Mouse (Mus musculus): ENCODE results near the gene Exoc3l2.

Exoc3l2 gene

DNA sequence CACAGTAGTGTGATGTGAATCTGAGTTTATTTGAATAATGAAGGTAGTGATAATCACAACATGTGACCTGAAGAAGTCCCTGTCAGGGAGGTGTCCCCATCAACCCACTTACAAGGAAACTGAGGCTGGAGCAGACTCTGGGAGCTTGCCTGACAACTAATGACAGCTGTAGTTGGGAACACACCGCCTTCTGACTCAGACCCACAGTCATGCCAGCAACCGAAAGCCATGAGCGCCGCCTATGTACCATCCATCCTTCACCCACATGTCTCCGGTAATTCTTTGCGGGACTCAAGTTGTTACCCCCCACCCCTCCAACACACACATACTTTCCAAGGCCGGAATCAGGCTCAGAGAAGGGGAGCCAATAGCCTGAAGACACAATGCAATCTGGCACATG, 6.5 kb upstream of the Exoc3l2 start:
- DNase-seq (ENCODE audit: low spot score): no peak

- DNase-seq (ENCODE audit: low spot score): no peak
Observed at GRCm38 (mm10) chr7:19457414-19458071, 5.6 kb upstream of the Exoc3l2 start.

DNA sequence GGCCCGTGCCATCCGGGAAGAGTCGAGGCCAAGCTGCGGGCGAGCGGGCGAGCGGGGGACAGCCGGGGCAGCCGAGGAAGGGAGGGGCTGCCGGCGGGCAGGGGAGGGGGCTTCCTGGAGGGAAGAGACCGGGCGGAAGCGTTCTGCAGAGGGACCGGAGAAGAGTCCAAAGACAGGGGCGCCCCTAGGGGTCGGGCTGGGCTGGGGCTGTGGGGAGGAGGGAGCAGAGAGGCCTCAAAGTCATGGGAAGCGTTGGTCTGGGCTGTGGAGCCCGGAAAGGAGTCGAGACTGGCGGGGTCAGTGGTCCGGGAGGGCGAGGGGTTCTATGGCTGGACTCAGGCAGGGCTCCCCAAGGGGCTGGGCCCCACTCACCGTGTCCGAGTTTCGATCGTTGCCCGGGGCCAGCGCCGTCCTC, 5.1 kb upstream of the Exoc3l2 start:
- no peak for DNase-seq (ENCODE audit: low spot score)

DNA sequence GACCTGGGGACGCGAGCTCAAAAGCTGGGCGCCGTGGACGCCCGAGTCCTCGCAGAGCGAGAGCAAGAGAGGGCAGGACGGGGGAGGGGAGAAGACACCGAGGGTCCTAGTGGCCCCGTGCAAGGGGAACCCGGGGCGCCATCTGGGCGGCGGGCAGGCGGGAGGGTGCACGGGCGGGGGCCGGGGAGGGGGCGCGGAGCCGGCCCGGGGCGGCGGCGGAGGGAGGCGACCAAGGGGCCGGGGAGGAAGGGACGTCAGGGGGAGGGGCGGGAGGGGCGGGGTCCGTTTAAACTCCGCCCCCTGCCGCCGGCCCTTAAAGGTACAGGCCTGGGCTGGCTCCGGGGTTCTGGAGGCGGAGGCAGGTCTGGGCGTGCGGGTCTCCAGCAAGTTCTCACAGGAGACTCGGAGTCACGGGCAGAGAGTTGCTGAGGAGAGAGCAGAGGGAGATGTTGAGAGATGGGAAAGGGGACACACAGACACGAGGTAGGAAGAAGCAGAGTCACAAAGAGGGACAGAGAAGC, 4.5 kb upstream of the Exoc3l2 start, which contains the start of gene Mark4:
Gene Mark4, minus strand, starts transcription at position 231 of the 521 bp plus-strand sequence.
- DNase-seq (ENCODE audit: low spot score): peak; percentile 73

DNA sequence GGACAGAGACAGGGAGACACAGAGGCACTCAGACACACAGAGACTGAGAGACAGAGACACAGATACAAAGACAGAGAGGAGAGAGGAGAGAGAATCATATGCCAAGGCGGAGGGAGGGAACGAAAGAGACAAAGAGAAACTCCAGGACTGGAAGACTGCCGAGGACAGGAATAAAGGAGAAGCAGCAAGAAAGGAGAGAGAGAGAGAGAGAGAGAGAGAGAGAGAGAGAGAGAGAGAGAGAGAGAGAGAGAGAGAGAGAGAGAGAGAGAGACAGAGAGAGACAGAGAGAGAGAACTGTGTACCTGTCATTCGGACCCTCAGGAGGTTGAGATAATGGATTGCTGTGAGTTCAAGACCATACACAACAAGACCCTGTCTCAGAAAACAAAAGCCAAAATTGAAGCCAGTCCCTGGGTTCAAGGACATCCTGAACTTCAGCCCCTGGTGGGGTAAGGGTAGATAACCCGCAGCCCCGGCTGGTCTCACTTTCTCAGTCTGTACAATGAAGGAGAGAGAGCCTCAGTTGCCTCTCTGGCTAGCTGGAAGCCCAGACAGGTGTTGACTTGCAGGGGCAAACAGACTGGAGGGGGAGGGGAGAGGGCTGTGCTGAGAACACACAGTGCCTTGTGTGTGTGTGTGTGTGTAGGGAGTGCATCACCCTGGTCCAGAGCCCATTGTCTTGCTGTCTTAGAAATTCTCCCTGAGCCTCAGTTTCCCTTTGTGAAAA, 3.8 kb upstream of the Exoc3l2 start:
- no peak for DNase-seq (ENCODE audit: low spot score)

GRCm38 (mm10) chr7:19460500-19460899, 2.6 kb upstream of the Exoc3l2 start:
- DNase-seq (ENCODE audit: low spot score): no peak

GRCm38 (mm10) chr7:19461488-19461887, 1.6 kb upstream of the Exoc3l2 start:
- peak; percentile 87 for DNase-seq (ENCODE audit: low spot score)

DNA sequence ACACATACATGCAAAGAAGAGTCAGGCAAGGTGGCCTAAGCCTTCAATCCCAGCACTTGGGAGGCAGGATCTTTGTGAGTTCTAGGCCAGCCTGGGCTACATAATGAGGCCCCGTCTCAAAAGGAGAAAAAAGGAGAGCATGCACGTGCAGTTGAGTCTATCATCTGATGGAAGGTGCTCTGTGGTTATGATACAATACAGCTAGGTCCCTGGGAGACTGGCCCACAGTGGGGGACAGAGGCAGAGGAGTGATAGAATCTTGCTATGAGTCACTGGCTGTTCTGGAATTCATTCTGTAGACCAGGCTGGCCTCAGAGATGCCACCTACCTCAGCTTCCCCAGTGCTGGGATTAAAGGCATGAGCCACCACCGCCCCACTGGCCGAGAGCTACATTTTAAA, 688 bp upstream of the Exoc3l2 start:
- no peak for DNase-seq (ENCODE audit: low spot score)

- DNase-seq (ENCODE audit: low spot score): no peak
Observed at GRCm38 (mm10) chr7:19464367-19465307, 1.5 kb downstream of the Exoc3l2 start.

DNA sequence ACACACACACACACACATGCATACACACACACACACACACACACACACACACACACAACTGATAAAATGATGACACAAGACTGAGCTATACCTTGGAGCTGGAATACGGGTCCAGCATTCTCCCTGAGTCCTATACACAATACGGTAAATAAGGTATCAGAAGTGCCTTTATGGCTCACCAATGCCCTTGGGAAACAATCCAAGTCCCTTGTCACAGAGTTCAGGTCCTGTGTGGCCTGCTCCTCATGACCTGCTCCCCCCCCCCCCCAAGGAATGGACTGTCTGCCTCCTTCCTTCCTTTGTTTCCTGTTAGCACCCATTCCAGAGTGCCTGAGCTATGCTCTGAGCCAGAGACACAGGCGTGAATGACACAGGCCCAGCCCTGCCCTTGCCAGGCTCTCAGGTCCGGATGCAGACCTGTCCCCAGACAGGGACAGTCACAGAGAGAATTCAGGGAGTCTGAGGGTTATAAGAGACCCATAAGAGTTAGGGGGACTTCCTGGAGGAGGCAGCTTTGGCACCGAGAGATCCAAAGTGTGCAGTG, 3.5 kb downstream of the Exoc3l2 start:
- no peak for DNase-seq (ENCODE audit: low spot score)

DNA sequence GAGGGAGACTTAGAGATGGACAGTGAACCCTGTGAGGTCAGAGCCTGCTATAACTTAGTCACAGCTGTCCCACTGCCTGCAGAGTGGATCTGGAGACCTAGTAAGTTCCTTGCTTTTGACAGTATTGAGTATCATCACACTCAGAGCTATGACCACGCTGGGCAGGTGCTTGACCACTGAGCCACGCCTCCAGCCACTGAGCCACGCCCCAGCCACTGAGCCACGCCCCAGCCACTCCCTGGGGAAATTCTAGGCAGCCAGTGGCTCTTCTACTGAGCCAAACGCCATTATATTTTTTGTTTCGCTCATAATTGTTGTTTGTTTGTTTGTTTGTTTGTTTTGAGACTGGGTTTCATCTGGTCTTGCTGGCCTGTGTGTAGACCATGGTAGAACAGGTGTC, 4.5 kb downstream of the Exoc3l2 start:
- DNase-seq (ENCODE audit: low spot score): no peak

- no peak for DNase-seq (ENCODE audit: low spot score)
Observed at GRCm38 (mm10) chr7:19468279-19468678, 5.1 kb downstream of the Exoc3l2 start.

GRCm38 (mm10) chr7:19469404-19469803, 6.3 kb downstream of the Exoc3l2 start:
- DNase-seq (ENCODE audit: low spot score): no peak

GRCm38 (mm10) chr7:19470308-19470707, 7.2 kb downstream of the Exoc3l2 start:
- DNase-seq (ENCODE audit: low spot score): no peak

GRCm38 (mm10) chr7:19472403-19472802, 9.3 kb downstream of the Exoc3l2 start:
- no peak for DNase-seq (ENCODE audit: low spot score)

DNA sequence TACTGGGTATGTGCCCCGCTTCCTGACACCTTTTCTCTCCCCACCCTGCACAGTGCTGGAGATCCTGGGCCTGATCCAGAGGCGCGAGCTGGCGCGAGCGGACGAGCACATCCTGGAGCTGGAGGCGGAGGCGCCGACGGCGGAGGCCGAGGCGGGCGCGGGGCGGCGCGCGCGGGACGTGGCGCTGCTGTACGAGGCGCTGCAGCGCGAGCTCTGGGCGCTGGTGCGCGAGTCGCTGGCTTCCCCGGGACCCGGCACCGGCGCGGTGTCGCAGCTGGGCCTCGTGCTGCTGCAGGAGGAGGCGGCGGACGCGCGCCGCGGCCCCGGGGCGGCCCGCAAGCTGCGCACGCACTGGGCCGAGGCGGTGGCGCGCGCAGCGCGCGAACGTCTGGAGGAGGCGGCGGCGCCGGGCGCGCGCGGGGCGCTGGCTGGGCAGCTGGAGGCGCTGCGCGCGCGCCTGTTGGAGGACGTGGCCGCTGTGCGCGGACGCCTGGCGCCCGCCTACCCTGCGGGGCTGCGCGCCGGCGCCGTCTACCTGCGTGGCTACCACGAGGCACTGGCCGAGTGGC, 10.8 kb downstream of the Exoc3l2 start:
- peak; percentile 77 for DNase-seq (ENCODE audit: low spot score)

DNA sequence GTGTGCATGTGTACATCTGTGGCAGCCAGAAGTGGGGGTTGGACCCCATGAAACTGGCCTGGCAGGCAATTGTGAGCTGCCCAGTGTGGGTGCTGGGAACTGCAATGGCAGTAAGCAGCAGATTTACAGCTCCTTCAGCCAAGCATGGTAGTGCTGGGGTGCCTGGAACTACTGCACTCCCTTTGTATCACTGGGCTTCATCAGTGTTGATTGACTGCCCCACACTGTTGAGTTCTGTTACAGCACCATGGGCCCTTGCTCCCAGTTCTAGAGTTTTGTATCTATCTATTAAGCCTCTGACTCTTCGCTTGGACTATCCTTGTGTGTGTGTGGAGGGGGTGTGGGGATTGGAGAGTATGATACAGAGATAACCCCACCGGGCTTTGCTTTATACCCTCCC, 14.0 kb downstream of the Exoc3l2 start:
- no peak for DNase-seq (ENCODE audit: low spot score)

DNA sequence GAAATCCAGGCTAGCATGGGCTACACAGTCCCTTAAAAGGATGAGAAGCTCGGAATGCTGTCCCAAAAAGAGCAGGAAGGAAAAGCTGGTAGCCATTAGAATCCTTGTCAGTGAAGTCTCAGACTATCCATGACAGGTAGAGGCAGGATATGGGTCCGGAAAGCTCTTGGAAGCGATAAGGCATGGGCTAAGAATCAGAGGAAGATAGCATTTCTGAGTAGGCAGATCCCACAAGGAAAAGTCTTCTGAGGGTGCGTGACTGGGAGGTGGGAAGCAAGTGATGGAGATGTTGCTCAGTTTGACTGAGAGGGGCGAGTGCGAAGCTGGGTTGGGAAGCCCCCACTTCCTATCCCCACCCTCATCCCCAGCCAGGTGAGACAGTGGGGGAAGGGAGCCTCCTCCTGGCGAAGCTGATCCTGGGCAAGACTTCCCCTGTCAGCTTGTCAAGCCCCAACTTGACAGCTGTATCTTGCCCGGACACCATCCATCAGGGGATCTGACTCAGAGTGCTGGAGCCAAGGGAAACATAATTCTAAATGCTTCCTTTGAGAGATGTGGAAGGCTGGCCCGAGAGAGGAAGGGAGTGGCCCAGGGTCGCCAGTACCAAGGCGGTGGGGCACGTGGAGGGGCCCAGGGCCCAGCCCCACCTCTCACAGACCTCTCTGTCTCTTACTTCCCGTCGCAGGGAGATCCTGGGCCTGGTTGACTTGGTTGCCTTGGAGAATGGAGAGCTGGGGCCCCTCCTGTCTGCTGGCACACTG, 14.7 kb downstream of the Exoc3l2 start:
- no peak for DNase-seq (ENCODE audit: low spot score)

DNA sequence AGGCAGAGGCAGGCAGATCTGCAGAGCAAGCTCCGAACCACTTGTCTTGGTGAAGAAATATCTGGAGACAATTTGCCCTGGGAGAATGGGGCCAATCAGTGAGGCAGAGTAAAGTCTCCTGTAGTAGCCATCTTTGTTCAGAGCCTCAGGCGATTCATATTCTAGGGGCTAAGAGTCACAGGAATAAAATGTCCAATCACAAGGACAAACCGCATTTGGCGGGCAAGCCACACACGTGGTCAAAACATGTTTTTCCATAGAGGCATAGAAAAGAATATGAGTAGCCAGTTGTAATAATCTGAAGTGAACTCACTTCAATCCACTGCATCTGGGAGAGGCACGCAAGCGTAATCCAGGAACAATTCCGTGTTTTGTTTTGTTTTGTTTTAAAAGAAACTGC, 20.1 kb downstream of the Exoc3l2 start:
- no peak for DNase-seq (ENCODE audit: low spot score)

- DNase-seq (ENCODE audit: low spot score): no peak
Observed at GRCm38 (mm10) chr7:19485488-19485887, 22.4 kb downstream of the Exoc3l2 start.

GRCm38 (mm10) chr7:19486549-19486948, 23.4 kb downstream of the Exoc3l2 start:
- DNase-seq (ENCODE audit: low spot score): no peak
